Mouse (Mus musculus) megakaryocyte, embryonic 14.5 days (primary cell): ENCODE results near the gene Oaz3.

Experiments used
- FLI1 ChIP-seq: IDR thresholded peaks from 2 replicates; pipeline ENCODE4 v1.6.1; 2012; ENCODE audit warnings: low read length, inconsistent platforms, mixed read lengths
- GATA1 ChIP-seq: IDR thresholded peaks from 3 replicates; pipeline ENCODE4 v1.6.1; 2012; ENCODE audit warnings: mixed read lengths, low read length, inconsistent platforms, borderline replicate concordance

- TF ChIP-seq GATA1, result no peak
- TF ChIP-seq FLI1, result no peak
These were observed 29.4 kb upstream of the Oaz3 start for GRCm38 (mm10) chr3:94473115-94473505.
